Mouse (Mus musculus) spleen, postnatal 4 days (tissue): ENCODE measurements at regions not wholly inside any gene's neighbourhood (a gene's known extent, or its start where the extent isn't known, plus 50 kb on each side); places are given as distances from the start of the nearest gene placed in this dataset.

Source experiments
- DNase-seq, 2 experiments: peaks; one replicate each; pipeline ENCODE4 v3.0.0; 2022; ENCODE audit warnings: low spot score in 2 of 2

DNA sequence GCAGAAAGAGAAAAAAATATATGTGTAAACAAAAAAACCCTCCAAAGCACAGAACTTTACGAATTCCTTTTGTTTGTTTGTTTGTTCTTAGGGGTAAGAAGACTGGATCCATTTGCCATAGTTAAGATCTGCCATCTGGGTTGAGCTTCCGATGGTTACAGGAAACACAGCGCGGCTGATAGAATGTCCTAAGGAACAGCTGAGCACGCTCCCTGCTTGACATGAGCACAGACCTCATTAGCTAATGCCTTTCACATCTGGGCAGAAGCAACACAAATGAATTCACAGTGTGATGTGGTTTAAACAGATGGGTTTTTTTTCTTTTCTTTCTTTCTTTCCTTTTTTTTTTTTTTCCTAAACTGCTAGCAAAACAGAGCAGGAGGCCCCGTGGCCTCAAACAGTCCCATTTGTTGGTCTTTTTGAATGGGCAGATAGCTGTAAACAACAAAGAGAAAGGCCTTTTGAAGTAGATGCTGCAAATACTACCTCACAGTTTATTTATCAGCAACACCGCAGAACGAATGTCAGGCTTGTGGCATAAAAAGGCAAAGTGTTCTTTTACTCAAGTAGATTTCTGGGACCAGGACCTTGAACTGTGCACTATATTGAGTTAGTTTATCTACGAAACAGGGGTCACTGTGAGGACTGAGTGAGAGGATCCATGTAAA is 61.0 kb upstream of the Raph1 start:
- DNase-seq: no peak

DNA sequence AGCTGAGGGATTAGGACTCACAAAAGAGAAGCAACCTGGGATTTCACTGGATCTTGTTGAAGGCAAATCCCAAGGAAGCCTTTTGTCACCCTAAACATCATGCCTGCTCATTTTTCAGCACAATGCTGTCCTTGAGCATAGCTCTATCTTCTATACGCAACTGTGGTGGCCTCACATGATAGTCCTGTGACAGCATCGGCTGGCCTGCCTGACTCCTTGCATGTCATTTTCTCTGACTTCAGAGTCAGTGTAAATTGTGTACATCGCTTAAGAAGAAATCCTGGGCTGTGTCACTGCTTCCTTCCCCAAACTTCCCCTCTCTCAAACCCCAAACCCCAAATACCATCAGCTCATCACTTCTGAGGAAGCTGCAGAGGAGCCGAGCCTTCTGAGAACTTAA is 60.5 kb upstream of the Raph1 start:
- DNase-seq: peak in 1 of 2 experiments; percentile 34

DNA sequence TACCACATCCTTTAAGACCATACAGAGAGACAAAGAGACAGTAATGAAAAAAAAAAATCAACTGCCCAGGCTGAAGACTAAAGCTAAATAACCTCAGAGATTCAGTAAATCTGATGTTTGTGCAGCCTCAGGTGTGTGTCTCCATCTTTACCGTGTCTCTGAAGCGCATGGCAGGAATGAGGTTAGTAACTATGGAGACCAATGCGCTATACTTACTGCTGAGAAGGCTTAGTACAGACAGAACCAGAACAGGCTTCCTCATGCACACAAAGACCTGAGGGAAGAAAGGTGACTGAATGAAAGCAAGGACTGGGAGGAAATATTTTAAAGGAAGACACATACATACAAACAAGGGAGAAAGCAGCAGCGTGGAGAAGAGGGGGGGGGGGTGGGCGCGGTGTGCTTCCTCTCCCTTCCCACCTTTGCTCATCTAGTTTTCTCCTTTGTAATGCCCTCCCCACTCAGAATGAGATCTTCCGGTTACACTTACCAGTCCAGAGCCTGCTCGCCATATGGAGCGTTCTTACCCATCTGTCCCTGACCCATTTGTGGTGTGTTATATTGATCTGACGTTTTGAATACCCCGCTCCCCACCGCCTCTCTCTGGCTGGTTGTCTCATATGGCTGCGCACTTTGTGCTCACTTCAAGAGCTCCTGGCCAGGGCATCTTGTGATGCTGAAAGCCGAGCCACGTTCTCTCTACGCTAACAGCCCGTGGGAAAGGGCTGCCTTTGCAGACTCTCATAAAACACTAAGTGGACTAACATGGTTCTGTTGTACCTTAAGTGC is 59.0 kb upstream of the Raph1 start:
- peak in 1 of 2 experiments; percentile 43 for DNase-seq

DNA sequence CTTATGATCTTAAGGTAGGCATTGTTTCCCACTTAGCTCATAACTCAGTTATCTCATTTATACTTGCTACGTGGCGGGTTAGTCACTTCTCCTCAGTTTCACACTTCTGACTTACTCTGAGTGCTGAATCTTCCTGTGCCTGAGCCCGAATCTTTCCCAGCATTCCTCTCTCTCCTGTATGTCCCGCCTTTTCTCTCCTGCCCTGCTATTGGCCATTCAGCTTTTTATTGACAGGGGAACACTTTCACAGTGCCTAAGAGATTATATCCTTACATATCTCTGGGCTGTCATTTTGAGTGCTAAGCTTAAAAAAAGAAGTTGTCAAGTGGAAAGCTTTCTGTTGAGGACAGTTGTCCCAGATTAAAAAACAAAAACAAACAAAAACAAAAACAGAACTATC is 57.3 kb upstream of the Raph1 start:
- no peak for DNase-seq

DNA sequence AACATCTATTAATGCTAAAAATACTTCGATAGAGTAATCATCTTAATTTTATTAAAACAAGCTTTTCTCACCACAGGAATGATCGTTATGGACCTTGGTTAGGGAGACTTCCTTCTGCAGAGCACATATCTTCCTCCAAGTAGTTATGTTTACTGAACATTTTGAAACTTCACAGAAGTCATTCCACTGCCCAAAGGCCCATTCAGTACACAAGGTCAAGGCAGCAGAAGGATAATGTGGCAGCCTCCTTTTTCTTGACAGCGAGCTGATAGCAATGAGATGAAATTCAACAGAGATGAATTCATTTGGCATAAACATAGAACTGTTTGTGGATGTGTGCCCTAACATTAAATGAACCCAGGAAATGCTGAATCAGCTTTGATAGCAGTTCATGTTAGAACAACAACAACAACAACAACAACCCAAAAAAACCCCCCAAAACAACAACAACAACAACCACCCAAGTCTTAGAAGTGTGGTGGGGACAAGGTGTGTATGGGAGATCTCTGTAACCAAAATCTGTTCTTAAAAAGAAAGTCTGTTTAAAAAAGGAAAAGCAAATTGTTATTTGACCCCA is 56.6 kb upstream of the Raph1 start:
- no peak for DNase-seq

DNA sequence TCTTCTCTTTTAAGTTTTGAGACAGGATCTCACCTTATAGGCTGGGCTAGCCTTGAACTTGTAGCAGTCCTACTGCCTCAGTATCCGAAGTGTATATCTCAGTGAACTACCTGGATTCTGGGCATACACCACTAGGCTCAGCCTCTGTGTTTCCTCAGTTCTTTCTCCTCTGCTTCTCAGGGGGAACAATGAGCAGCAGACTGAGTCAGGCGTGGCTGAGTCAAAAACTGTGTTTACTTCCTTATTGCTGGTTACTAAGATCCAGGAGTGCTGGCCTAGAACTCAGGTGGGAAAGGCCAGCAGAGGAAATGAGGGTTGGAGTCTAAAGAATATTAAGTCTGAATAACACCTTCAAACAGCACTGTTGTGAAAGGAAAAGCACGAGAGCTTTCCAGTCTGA is 54.9 kb upstream of the Raph1 start:
- no peak for DNase-seq

DNA sequence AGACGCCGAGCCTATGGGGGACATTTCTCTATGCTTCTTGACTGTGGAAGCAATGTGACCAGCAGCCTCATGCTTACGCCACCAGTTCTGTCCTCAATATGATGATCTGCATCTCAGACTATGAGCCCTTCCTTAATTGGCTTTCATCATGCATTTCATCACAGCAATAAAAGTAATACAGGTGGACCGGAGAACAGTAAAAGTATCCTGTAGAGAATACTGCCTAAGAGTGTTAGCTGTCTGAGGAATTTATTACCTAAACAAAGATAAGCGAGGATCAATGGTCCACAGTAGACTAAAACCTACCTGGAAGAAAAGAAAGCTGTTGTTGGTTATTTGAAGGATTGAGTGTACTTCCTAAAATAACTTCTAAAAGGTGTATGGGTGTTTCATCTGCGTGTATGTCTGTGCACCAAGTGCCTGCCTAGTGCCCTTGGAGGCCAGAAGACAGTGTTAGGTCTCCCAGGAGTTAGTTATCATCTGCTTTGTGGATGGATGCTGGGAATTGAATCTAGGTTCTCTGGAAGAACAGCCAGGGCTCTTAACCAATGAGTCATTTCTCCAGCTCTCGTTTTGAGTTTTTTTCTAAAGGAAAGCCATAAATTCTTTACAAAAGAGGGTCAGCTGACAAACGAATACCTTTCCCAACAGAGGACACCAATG is 54.3 kb upstream of the Raph1 start:
- DNase-seq: peak in 1 of 2 experiments; percentile 43

DNA sequence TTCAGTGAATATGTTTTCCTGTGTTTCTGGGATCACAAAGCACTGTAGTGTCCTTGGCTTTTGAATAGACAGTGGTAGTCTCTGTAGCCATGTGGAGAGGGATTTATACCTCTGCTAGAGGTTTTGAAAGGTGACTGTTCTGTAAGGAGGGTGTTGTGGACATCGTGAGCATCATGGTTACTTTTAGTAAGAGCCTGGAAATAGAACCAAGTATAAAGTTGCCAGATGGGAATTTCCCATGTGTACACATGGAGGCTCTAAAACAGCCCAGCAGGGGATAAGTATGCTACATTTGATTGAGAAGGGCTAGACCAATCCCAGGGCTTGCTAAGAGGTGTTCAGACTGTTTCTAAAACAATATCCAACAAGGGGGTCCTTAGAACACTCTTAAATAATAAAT is 51.5 kb upstream of the Raph1 start:
- DNase-seq: no peak

DNA sequence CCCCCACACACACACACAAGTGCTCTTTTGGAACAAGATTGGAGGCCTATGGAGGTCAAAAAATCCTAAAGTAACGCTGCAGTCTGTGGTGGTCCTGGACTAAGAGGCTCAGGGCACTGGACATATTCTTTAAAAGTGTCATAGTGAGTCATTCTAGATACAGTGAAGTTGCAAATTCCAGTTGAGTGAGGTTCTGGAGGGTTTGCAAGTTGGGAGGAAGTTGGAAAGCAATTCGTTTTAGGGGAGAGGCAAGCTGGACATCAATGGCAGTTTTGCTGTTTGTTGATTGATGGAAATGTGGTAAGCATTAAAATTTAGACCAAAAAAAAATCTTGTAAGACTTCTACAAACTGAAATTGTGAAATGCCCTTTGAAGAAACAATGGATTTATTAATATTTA is 50.0 kb upstream of the Raph1 start:
- no peak for DNase-seq
